In the genomic region with DNA sequence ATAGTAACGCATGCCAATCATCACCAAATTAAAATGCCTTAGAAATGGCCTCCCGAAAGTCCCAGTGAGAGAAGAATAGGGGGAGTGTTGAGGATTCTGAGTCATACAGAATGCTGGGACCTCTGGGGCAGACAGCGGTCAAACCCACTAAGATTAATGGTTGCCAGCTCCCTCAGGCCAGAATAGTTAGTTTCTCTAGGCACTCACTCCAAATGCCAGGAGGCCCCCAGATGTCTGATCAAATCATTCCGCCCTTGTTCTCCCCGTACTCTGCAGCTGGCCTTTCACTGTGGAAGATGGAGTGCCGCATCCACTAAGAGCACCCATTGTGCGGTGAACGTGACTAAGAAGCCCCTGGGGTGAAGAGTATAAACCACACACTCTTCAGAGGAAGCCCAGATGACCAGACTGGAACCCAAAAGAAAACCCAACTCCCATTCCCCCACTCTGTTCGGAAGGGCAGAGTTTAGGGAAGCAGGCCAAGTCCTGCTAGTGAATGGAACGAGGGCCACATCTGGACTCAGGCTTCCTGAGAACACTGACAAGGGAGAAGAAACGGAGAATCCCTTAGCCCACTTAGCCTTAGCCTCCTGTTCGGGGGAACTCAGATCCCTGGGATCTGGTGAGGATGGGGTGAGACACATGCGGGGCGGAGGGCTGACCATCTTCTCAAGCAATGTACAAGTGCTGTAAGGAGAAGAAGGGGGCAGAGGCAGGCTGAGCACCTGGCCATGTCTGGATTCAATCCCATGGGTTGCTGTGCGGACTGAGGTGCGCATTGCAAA, we compare ENCODE assay signal across 13 mouse cellular contexts.
A peak's percentile ranks its signal among the peaks of the same experiment; 100 is the strongest.
DNase-seq lines count a peak whose midpoint lies in the region; ATAC-seq and TF ChIP-seq lines count a peak whose summit lies in the region.
"Had no signal": no experiment of that assay in that cellular context is flagged by ENCODE, and none has a peak within 500 bp of the region (broad histone marks: within the 10 kb centered on the region; RNA-seq: fewer than 3 reads in every experiment).

No protein-coding gene starts in this region.

- H3K9ac ChIP-seq in forebrain, embryonic 12.5 days = no peak overlapping the region
- no peak overlapping the region for H3K9ac ChIP-seq in stomach, embryonic 14.5 days (replicated peaks; ENCODE audit: low read depth, low read length)
- no peak overlapping the region for H3K9ac ChIP-seq in stomach, postnatal 0 days (ENCODE audit: low read length)
- no peak overlapping the region for H3K9ac ChIP-seq in heart, embryonic 12.5 days
- H3K9ac ChIP-seq: hindbrain, embryonic 12.5 days had no signal

- no peak for TF ChIP-seq EP300 in stomach, postnatal 0 days (optimal IDR thresholded peaks at IDR 0.05)

- no peak overlapping the region for H3ac ChIP-seq in myocyte (ENCODE audit: control insufficient read depth, insufficient read length)

- WGBS in forebrain, embryonic 12.5 days = 80% methylated on average over 16 of the region's 16 CpGs
- 87% methylated on average over 16 of the region's 16 CpGs for WGBS in forebrain, embryonic 10.5 days
- 68% methylated on average over 16 of the region's 16 CpGs for WGBS in stomach, embryonic 14.5 days
- WGBS in stomach, postnatal 0 days = 67% methylated on average over 16 of the region's 16 CpGs
- WGBS in heart, embryonic 12.5 days = 85% methylated on average over 16 of the region's 16 CpGs

- ATAC-seq in forebrain, embryonic 12.5 days (ENCODE audit: low FRiP score) = no peak
- 0 out of 2 replicates have a peak, but pooled peaks have one; percentile 20 for ATAC-seq in stomach, embryonic 14.5 days (ENCODE audit: insufficient number of reproducible peaks, insufficient read depth, low FRiP score, low read depth)
- ATAC-seq in stomach, postnatal 0 days (ENCODE audit: low FRiP score, low TSS enrichment) = no peak
- ATAC-seq in heart, embryonic 12.5 days (ENCODE audit: insufficient number of reproducible peaks, low FRiP score) = no peak

- no peaks in the 10 kb centered on the region for H3K9me3 ChIP-seq in forebrain, embryonic 12.5 days
- no peaks in the 10 kb centered on the region for H3K9me3 ChIP-seq in forebrain, embryonic 10.5 days
- no peaks in the 10 kb centered on the region for H3K9me3 ChIP-seq in stomach, embryonic 14.5 days (ENCODE audit: control insufficient read depth, low read depth, low read length)
- no peaks in the 10 kb centered on the region for H3K9me3 ChIP-seq in stomach, postnatal 0 days (ENCODE audit: control insufficient read depth, low read length)
- H3K9me3 ChIP-seq in heart, embryonic 12.5 days (replicated peaks) = no peaks in the 10 kb centered on the region
- H3K9me3 ChIP-seq: G1E; hindbrain, embryonic 12.5 days had no signal

- H3K36me3 ChIP-seq in forebrain, embryonic 12.5 days (replicated peaks) = 0 out of 2 replicates have a peak, but pooled peaks cover 6% of the 10 kb centered on the region
- no peaks in the 10 kb centered on the region for H3K36me3 ChIP-seq in forebrain, embryonic 10.5 days (replicated peaks)
- no peaks in the 10 kb centered on the region for H3K36me3 ChIP-seq in stomach, embryonic 14.5 days (ENCODE audit: control insufficient read depth, insufficient read depth, low read length)
- no peaks in the 10 kb centered on the region for H3K36me3 ChIP-seq in stomach, postnatal 0 days (ENCODE audit: control insufficient read depth, insufficient read depth, low read length)
- H3K36me3 ChIP-seq in myocyte (ENCODE audit: control insufficient read depth, insufficient read depth) = peaks cover 6% of the 10 kb centered on the region
- no peaks in the 10 kb centered on the region for H3K36me3 ChIP-seq in heart, embryonic 12.5 days

- TF ChIP-seq POLR2A in myocyte (IDR thresholded peaks at IDR 0.05; ENCODE audit: insufficient read length, low read depth) = no peak

- H3K27ac ChIP-seq in forebrain, embryonic 12.5 days = 0 out of 2 replicates have a peak overlapping the region, but pooled peaks have one; percentile 8
- no peak overlapping the region for H3K27ac ChIP-seq in forebrain, embryonic 10.5 days
- no peak overlapping the region; the same call in 1 of the 2 replicates for H3K27ac ChIP-seq in stomach, embryonic 14.5 days (ENCODE audit: low read length)
- H3K27ac ChIP-seq in stomach, postnatal 0 days (replicated peaks) = no peak overlapping the region
- H3K27ac ChIP-seq in layer of hippocampus, adult 2 months = no peak overlapping the region
- H3K27ac ChIP-seq in heart, embryonic 12.5 days (ENCODE audit: poor library complexity, severe bottlenecking) = no peak overlapping the region
- H3K27ac ChIP-seq: heart, adult 2 months; hindbrain, embryonic 12.5 days; macrophage had no signal

- no peak overlapping the region for H3K4me2 ChIP-seq in forebrain, embryonic 12.5 days
- H3K4me2 ChIP-seq in stomach, embryonic 14.5 days (replicated peaks; ENCODE audit: low read depth, low read length) = no peak overlapping the region
- no peak overlapping the region for H3K4me2 ChIP-seq in stomach, postnatal 0 days (replicated peaks; ENCODE audit: low read depth)
- peak overlapping the region; percentile 76 for H3K4me2 ChIP-seq in myocyte (ENCODE audit: low read depth)
- no peak overlapping the region for H3K4me2 ChIP-seq in heart, embryonic 12.5 days
- H3K4me2 ChIP-seq: hindbrain, embryonic 12.5 days had no signal

- no peaks in the 10 kb centered on the region for H3K79me2 ChIP-seq in myocyte (ENCODE audit: control insufficient read depth, insufficient read depth)

- H3K4me1 ChIP-seq in forebrain, embryonic 12.5 days = peaks cover 32% of the 10 kb centered on the region
- peaks cover 28% of the 10 kb centered on the region for H3K4me1 ChIP-seq in forebrain, embryonic 10.5 days
- H3K4me1 ChIP-seq in stomach, embryonic 14.5 days (ENCODE audit: control insufficient read depth, insufficient read depth, low read length) = peaks cover 33% of the 10 kb centered on the region
- H3K4me1 ChIP-seq in stomach, postnatal 0 days (replicated peaks; ENCODE audit: control insufficient read depth, insufficient read depth) = no peaks in the 10 kb centered on the region; the same call in 1 of the 2 replicates
- peaks cover 42% of the 10 kb centered on the region for H3K4me1 ChIP-seq in heart, embryonic 12.5 days (replicated peaks)

- no peak for TF ChIP-seq CTCF in stomach, postnatal 0 days (IDR thresholded peaks at IDR 0.05; ENCODE audit: low read depth)
- TF ChIP-seq CTCF in layer of hippocampus, adult 2 months (conservative IDR thresholded peaks at IDR 0.05) = no peak

- DNase-seq in forebrain, embryonic 10.5 days (ENCODE audit: extremely low spot score, low spot score) = no peak
- DNase-seq in stomach, postnatal 0 days (ENCODE audit: low spot score) = no peak
- no peak for DNase-seq in layer of hippocampus, adult 2 months (ENCODE audit: low spot score in 2 of 2)
- DNase-seq in layer of hippocampus, postnatal 36 days = no peak
- DNase-seq: heart, adult 2 months; right cerebral cortex, adult 18-20 months had no signal

- no peaks in the 10 kb centered on the region for H3K27me3 ChIP-seq in forebrain, embryonic 12.5 days
- H3K27me3 ChIP-seq in forebrain, embryonic 10.5 days (ENCODE audit: poor library complexity, severe bottlenecking) = no peaks in the 10 kb centered on the region
- H3K27me3 ChIP-seq in stomach, embryonic 14.5 days (ENCODE audit: control insufficient read depth, insufficient read depth, low read length) = no peaks in the 10 kb centered on the region
- H3K27me3 ChIP-seq in stomach, postnatal 0 days (ENCODE audit: control insufficient read depth, insufficient read depth, low read length) = no peaks in the 10 kb centered on the region
- H3K27me3 ChIP-seq in myocyte (ENCODE audit: control insufficient read depth, insufficient read depth, insufficient read length) = no peaks in the 10 kb centered on the region
- no peaks in the 10 kb centered on the region for H3K27me3 ChIP-seq in heart, embryonic 12.5 days (replicated peaks)
- H3K27me3 ChIP-seq: hindbrain, embryonic 12.5 days had no signal

- H3K4me3 ChIP-seq in forebrain, embryonic 12.5 days (replicated peaks) = no peak overlapping the region
- no peak overlapping the region for H3K4me3 ChIP-seq in forebrain, embryonic 10.5 days
- H3K4me3 ChIP-seq in stomach, embryonic 14.5 days (ENCODE audit: low read depth, low read length) = no peak overlapping the region
- no peak overlapping the region for H3K4me3 ChIP-seq in stomach, postnatal 0 days (ENCODE audit: low read depth, low read length)
- H3K4me3 ChIP-seq in myocyte = no peak overlapping the region
- no peak overlapping the region for H3K4me3 ChIP-seq in layer of hippocampus, adult 2 months
- no peak overlapping the region for H3K4me3 ChIP-seq in heart, embryonic 12.5 days
- H3K4me3 ChIP-seq: heart, adult 2 months; hindbrain, embryonic 12.5 days had no signal

TF ChIP-seq in myocyte, 11 proteins besides CTCF, POLR2A, EP300 and RAD21:
- TF ChIP-seq MYOG (IDR thresholded peaks at IDR 0.05; ENCODE audit: control insufficient read depth in 1 of 3, insufficient read depth in 1 of 3, insufficient read length in 2 of 3, low read depth in 2 of 3) (peak in 1 of 3 experiments; percentile 16), SRF (IDR thresholded peaks at IDR 0.05; ENCODE audit: control insufficient read depth, insufficient read length, low read depth) (no peak), TCF3 (IDR thresholded peaks at IDR 0.05; ENCODE audit: insufficient read length, low read depth) (peak; percentile 24), REST (IDR thresholded peaks at IDR 0.05; ENCODE audit: insufficient read depth, insufficient read length) (no peak), MAX (IDR thresholded peaks at IDR 0.05; ENCODE audit: low read depth) (no peak), E2F4 (IDR thresholded peaks at IDR 0.05; ENCODE audit: insufficient read depth) (no peak), USF1 (IDR thresholded peaks at IDR 0.05; ENCODE audit: low read depth) (no peak), CEBPB (IDR thresholded peaks at IDR 0.05; ENCODE audit: insufficient read depth, poor library complexity, severe bottlenecking) (no peak), TCF12 (IDR thresholded peaks at IDR 0.05; ENCODE audit: insufficient read depth, poor library complexity, severe bottlenecking) (peak; percentile 52), MYOD1 (IDR thresholded peaks at IDR 0.05; ENCODE audit: control insufficient read depth in 1 of 3, insufficient read length in 2 of 3, low read depth in 2 of 3) (peak in 2 of 3 experiments; percentile 40 to 73), POLR2AphosphoS2 (IDR thresholded peaks at IDR 0.05; ENCODE audit: insufficient read length, low read depth) (no peak)
